Mouse (Mus musculus) heart, postnatal 0 days (tissue): ENCODE data around the gene Gtf2b.

ENCODE experiments used
- CTCF ChIP-seq: IDR thresholded peaks from 2 replicates; pipeline ENCODE4 v1.5.1; 2016; ENCODE audit warnings: antibody characterized with exemption, control low read depth, low read depth
- EP300 ChIP-seq: IDR thresholded peaks from 2 replicates; pipeline ENCODE4 v1.6.1; 2016; ENCODE audit warnings: antibody characterized with exemption, low read depth

GRCm38 (mm10) chr3:142757841-142758240 lies 7.0 kb upstream of the Gtf2b start:
- TF ChIP-seq CTCF (no peak), EP300 (peak; percentile 97)
